Mouse (Mus musculus): ENCODE data around the gene Lefty1. TPM values are rescaled to one million over a fixed set of nuclear protein-coding genes. Genes with fewer than 3 reads are reported as not detected.

Lefty1 gene
- polyA plus RNA-seq, 1 experiment from 2014 or later = 1.6 TPM

GRCm38 (mm10) chr1:180904815-180905080 is 30.1 kb upstream of the Lefty1 start:
- peaks cover 20% of the 10 kb centered on the region for H3K4me1 ChIP-seq
- 3% methylated on average over 5 of the region's 5 CpGs for WGBS
- H3K4me2 ChIP-seq = peak overlapping the region; percentile 84
- peak overlapping the region; percentile 94 for H3K9ac ChIP-seq
- ATAC-seq (ENCODE audit: insufficient number of reproducible peaks, insufficient read depth, low FRiP score, low TSS enrichment, low read depth) = no peak
- no peaks in the 10 kb centered on the region for H3K9me3 ChIP-seq
- H3K4me3 ChIP-seq = peak overlapping the region; percentile 93
- peak overlapping the region; percentile 90 for H3K27ac ChIP-seq
- H3K36me3 ChIP-seq = peaks cover 34% of the 10 kb centered on the region
- 0 out of 2 replicates have a peak, but pooled peaks cover under 1% of the 10 kb centered on the region for H3K27me3 ChIP-seq

GRCm38 (mm10) chr1:180905307-180905706 is 29.5 kb upstream of the Lefty1 start:
- no peak for ATAC-seq (ENCODE audit: insufficient number of reproducible peaks, insufficient read depth, low FRiP score, low TSS enrichment, low read depth)
- no peaks in the 10 kb centered on the region for H3K9me3 ChIP-seq
- 63% methylated on average over 6 of the region's 6 CpGs for WGBS
- peak overlapping the region; percentile 84 for H3K4me2 ChIP-seq
- H3K27ac ChIP-seq = no peak overlapping the region
- peaks cover 34% of the 10 kb centered on the region for H3K36me3 ChIP-seq
- H3K4me3 ChIP-seq = peak overlapping the region; percentile 93
- no peaks in the 10 kb centered on the region for H3K27me3 ChIP-seq
- H3K9ac ChIP-seq = peak overlapping the region; percentile 94
- H3K4me1 ChIP-seq = peaks cover 20% of the 10 kb centered on the region

GRCm38 (mm10) chr1:180905876-180906275 is 28.9 kb upstream of the Lefty1 start:
- H3K4me3 ChIP-seq = peak overlapping the region; percentile 93; the same call in 1 of the 2 replicates
- peak overlapping the region; percentile 94 for H3K9ac ChIP-seq
- no peak overlapping the region for H3K27ac ChIP-seq
- H3K36me3 ChIP-seq = peaks cover 34% of the 10 kb centered on the region
- H3K9me3 ChIP-seq = no peaks in the 10 kb centered on the region
- H3K4me1 ChIP-seq = peaks cover 20% of the 10 kb centered on the region
- H3K27me3 ChIP-seq = no peaks in the 10 kb centered on the region
- no peak for ATAC-seq (ENCODE audit: insufficient number of reproducible peaks, insufficient read depth, low FRiP score, low TSS enrichment, low read depth)
- H3K4me2 ChIP-seq = peak overlapping the region; percentile 84
- WGBS = 94% methylated on average over 17 of the region's 17 CpGs

- Histone ChIP-seq H3K9me3 (no peaks in the 10 kb centered on the region), H3K27ac (no peak overlapping the region), H3K4me2 (peak overlapping the region; percentile 84; the same call in 1 of the 2 replicates), H3K4me1 (peaks cover 27% of the 10 kb centered on the region), H3K36me3 (peaks cover 34% of the 10 kb centered on the region), H3K4me3 (no peak overlapping the region), H3K27me3 (no peaks in the 10 kb centered on the region), H3K9ac (no peak overlapping the region)
- no peak for ATAC-seq (ENCODE audit: insufficient number of reproducible peaks, insufficient read depth, low FRiP score, low TSS enrichment, low read depth)
- 90% methylated on average over 24 of the region's 24 CpGs for whole genome bisulfite sequencing
These were observed 28.2 kb upstream of the Lefty1 start for GRCm38 (mm10) chr1:180906461-180907147.

GRCm38 (mm10) chr1:180911138-180911537 is 23.7 kb upstream of the Lefty1 start:
- Histone ChIP-seq H3K9me3 (no peaks in the 10 kb centered on the region), H3K4me3 (no peak overlapping the region), H3K36me3 (peaks cover 29% of the 10 kb centered on the region), H3K4me2 (peak overlapping the region; percentile 44), H3K9ac (no peak overlapping the region), H3K27ac (peak overlapping the region; percentile 57), H3K4me1 (peaks cover 35% of the 10 kb centered on the region), H3K27me3 (no peaks in the 10 kb centered on the region)
- 51% methylated on average over 8 of the region's 8 CpGs for WGBS
- no peak for ATAC-seq (ENCODE audit: insufficient number of reproducible peaks, insufficient read depth, low FRiP score, low TSS enrichment, low read depth)

GRCm38 (mm10) chr1:180911653-180912287 is 23.1 kb upstream of the Lefty1 start:
- Histone ChIP-seq H3K27me3 (no peaks in the 10 kb centered on the region), H3K4me1 (peaks cover 30% of the 10 kb centered on the region), H3K9me3 (no peaks in the 10 kb centered on the region), H3K36me3 (peaks cover 23% of the 10 kb centered on the region), H3K4me2 (peak overlapping the region; percentile 44), H3K9ac (no peak overlapping the region), H3K27ac (peak overlapping the region; percentile 57; the same call in 1 of the 2 replicates), H3K4me3 (peak overlapping the region; percentile 9; the same call in 1 of the 2 replicates)
- no peak for ATAC-seq (ENCODE audit: insufficient number of reproducible peaks, insufficient read depth, low FRiP score, low TSS enrichment, low read depth)
- WGBS = 30% methylated on average over 20 of the region's 20 CpGs

GRCm38 (mm10) chr1:180912792-180913191 is 22.0 kb upstream of the Lefty1 start:
- Histone ChIP-seq H3K9me3 (no peaks in the 10 kb centered on the region), H3K36me3 (peaks cover 13% of the 10 kb centered on the region), H3K4me3 (no peak overlapping the region), H3K27ac (no peak overlapping the region), H3K27me3 (no peaks in the 10 kb centered on the region), H3K4me1 (peaks cover 30% of the 10 kb centered on the region), H3K9ac (no peak overlapping the region), H3K4me2 (no peak overlapping the region)
- WGBS = 83% methylated on average over 5 of the region's 5 CpGs
- ATAC-seq (ENCODE audit: insufficient number of reproducible peaks, insufficient read depth, low FRiP score, low TSS enrichment, low read depth) = no peak

- 0 out of 2 replicates have a peak, but pooled peaks have one; percentile 33 for ATAC-seq (ENCODE audit: insufficient number of reproducible peaks, insufficient read depth, low FRiP score, low TSS enrichment, low read depth)
- Histone ChIP-seq H3K9ac (no peak overlapping the region), H3K27me3 (no peaks in the 10 kb centered on the region), H3K4me3 (no peak overlapping the region), H3K4me2 (no peak overlapping the region), H3K9me3 (no peaks in the 10 kb centered on the region), H3K4me1 (peaks cover 30% of the 10 kb centered on the region), H3K27ac (peak overlapping the region; percentile 39; the same call in 1 of the 2 replicates), H3K36me3 (0 out of 2 replicates have a peak, but pooled peaks cover 5% of the 10 kb centered on the region)
- 13% methylated on average over 4 of the region's 4 CpGs for WGBS
These were observed 21.0 kb upstream of the Lefty1 start for GRCm38 (mm10) chr1:180913797-180914196.

GRCm38 (mm10) chr1:180916425-180916824 is 18.4 kb upstream of the Lefty1 start:
- no peak overlapping the region for H3K4me3 ChIP-seq
- WGBS = 85% methylated on average over 11 of the region's 11 CpGs
- no peak overlapping the region for H3K27ac ChIP-seq
- H3K9ac ChIP-seq = no peak overlapping the region
- no peaks in the 10 kb centered on the region for H3K9me3 ChIP-seq
- H3K4me2 ChIP-seq = no peak overlapping the region
- H3K27me3 ChIP-seq = no peaks in the 10 kb centered on the region
- no peaks in the 10 kb centered on the region for H3K36me3 ChIP-seq
- ATAC-seq (ENCODE audit: insufficient number of reproducible peaks, insufficient read depth, low FRiP score, low TSS enrichment, low read depth) = no peak
- peaks cover 25% of the 10 kb centered on the region for H3K4me1 ChIP-seq

- WGBS = 34% methylated on average over 1 of the region's 1 CpGs
- Histone ChIP-seq H3K4me2 (no peak overlapping the region), H3K4me1 (peaks cover 19% of the 10 kb centered on the region), H3K9ac (no peak overlapping the region), H3K36me3 (no peaks in the 10 kb centered on the region), H3K27me3 (no peaks in the 10 kb centered on the region), H3K4me3 (no peak overlapping the region), H3K27ac (no peak overlapping the region), H3K9me3 (no peaks in the 10 kb centered on the region)
- no peak for ATAC-seq (ENCODE audit: insufficient number of reproducible peaks, insufficient read depth, low FRiP score, low TSS enrichment, low read depth)
These were observed 17.8 kb upstream of the Lefty1 start for GRCm38 (mm10) chr1:180917053-180917452.

GRCm38 (mm10) chr1:180919686-180920085 is 15.1 kb upstream of the Lefty1 start:
- H3K4me2 ChIP-seq = no peak overlapping the region
- WGBS = 27% methylated on average over 8 of the region's 8 CpGs
- H3K27me3 ChIP-seq = no peaks in the 10 kb centered on the region
- no peak for ATAC-seq (ENCODE audit: insufficient number of reproducible peaks, insufficient read depth, low FRiP score, low TSS enrichment, low read depth)
- no peaks in the 10 kb centered on the region for H3K4me1 ChIP-seq
- no peaks in the 10 kb centered on the region for H3K9me3 ChIP-seq
- no peak overlapping the region for H3K4me3 ChIP-seq
- no peaks in the 10 kb centered on the region for H3K36me3 ChIP-seq
- H3K9ac ChIP-seq = no peak overlapping the region
- no peak overlapping the region for H3K27ac ChIP-seq

Data from embryonic facial prominence, embryonic 13.5 days (tissue).